Comparison of ENCODE assay signal across 14 mouse cellular contexts in the genomic region with DNA sequence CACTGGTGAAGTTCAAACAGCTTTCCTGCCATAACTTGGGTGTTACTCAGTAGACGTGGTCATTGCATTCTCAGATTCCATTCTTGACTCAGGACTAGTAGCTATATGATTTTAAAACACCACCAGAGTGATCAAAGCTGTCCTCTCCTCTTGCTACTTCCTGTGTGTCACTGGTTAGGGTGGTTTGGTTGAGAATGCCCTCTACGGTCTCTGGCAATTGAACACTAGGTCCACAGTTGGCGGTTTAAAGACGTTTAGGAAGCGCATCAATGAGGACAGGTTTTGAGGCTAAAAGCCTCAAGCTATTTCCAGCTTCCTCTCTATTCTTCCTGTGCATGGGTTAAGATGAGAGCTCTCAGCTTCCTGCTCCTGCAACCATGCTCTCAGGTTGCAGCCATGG.
"Had no signal": no experiment of that assay in that cellular context is flagged by ENCODE, and none has a peak within 500 bp of the region (broad histone marks: within the 10 kb centered on the region; RNA-seq: fewer than 3 reads in every experiment).

No protein-coding gene starts in this region.

- H3K27me3 ChIP-seq: liver, embryonic 12.5 days; lung, embryonic 15.5 days; midbrain, embryonic 15.5 days had no signal

- H3K9ac ChIP-seq: liver, embryonic 12.5 days; lung, embryonic 15.5 days; midbrain, embryonic 15.5 days; neural tube, embryonic 13.5 days had no signal

- H3K4me2 ChIP-seq: liver, embryonic 12.5 days; lung, embryonic 15.5 days; midbrain, embryonic 11.5 days; midbrain, embryonic 15.5 days; neural tube, embryonic 13.5 days had no signal

- ATAC-seq: liver, embryonic 12.5 days; midbrain, embryonic 15.5 days had no signal

- H3K36me3 ChIP-seq: limb, embryonic 10.5 days; liver, embryonic 12.5 days; lung, embryonic 15.5 days; midbrain, embryonic 15.5 days; neural tube, embryonic 13.5 days had no signal

- DNase-seq: kidney, adult 11 months; kidney, postnatal 10 days; lung, postnatal 36 days; retina, postnatal 1 day; right cerebral cortex, postnatal 4 days; spleen, adult 18-20 months had no signal

- H3K4me3 ChIP-seq: left cerebral cortex, adult 2 months; limb, embryonic 10.5 days; liver, embryonic 12.5 days; lung, embryonic 15.5 days; megakaryocyte, embryonic 14.5 days; midbrain, embryonic 15.5 days; neural tube, embryonic 13.5 days had no signal

- H3K27ac ChIP-seq: left cerebral cortex, adult 2 months; limb, embryonic 10.5 days; liver, embryonic 12.5 days; lung, embryonic 15.5 days; midbrain, embryonic 15.5 days; neural tube, embryonic 13.5 days had no signal

- H3K9me3 ChIP-seq: limb, embryonic 10.5 days; liver, embryonic 12.5 days; lung, embryonic 15.5 days; midbrain, embryonic 15.5 days; neural tube, embryonic 13.5 days had no signal

- H3K4me1 ChIP-seq: limb, embryonic 10.5 days; liver, embryonic 12.5 days; lung, embryonic 15.5 days; midbrain, embryonic 15.5 days; neural tube, embryonic 13.5 days had no signal
